Mouse (Mus musculus) C2C12 (cell line): ENCODE results near the gene Dhcr24.

ENCODE experiments used
- CTCF ChIP-seq: IDR thresholded peaks from one replicate; pipeline ENCODE4 v1.5.1; 2011; ENCODE audit not compliant: control insufficient read depth, insufficient read depth, insufficient read length
- FOSL1 ChIP-seq: IDR thresholded peaks from one replicate; pipeline ENCODE4 v1.8.0; 2011; ENCODE audit warnings: mild to moderate bottlenecking, low read length; ENCODE audit not compliant: poor library complexity, insufficient read depth, severe bottlenecking
- MYOD1 ChIP-seq: IDR thresholded peaks from one replicate; pipeline ENCODE4 v1.6.1; 2011; ENCODE audit warnings: low read depth; ENCODE audit not compliant: control insufficient read depth, insufficient read length
- MYOG ChIP-seq: IDR thresholded peaks from one replicate; pipeline ENCODE4 v1.6.1; 2011; ENCODE audit not compliant: control insufficient read depth, insufficient read length; ENCODE audit errors: extremely low read depth
- USF1 ChIP-seq: IDR thresholded peaks from one replicate; pipeline ENCODE4 v1.6.1; 2011; ENCODE audit warnings: low read depth, mild to moderate bottlenecking, control low read depth, moderate library complexity

GRCm38 (mm10) chr4:106633281-106634085 lies 72.6 kb downstream of the Dhcr24 start:
- no peak for TF ChIP-seq USF1
- no peak for TF ChIP-seq CTCF
- no peak for TF ChIP-seq FOSL1
- TF ChIP-seq MYOD1 = no peak
- TF ChIP-seq MYOG = no peak
